Mouse (Mus musculus) brain, embryonic 14.5 days (tissue): ENCODE measurements around the gene Cdkn1b.

Experiments
- CTCF ChIP-seq: fragments of 200-500 bp; IDR thresholded peaks from 2 replicates; pipeline ENCODE4 v1.5.1; 2012; ENCODE audit warnings: inconsistent platforms, mild to moderate bottlenecking, moderate library complexity, borderline replicate concordance; ENCODE audit not compliant: insufficient read depth, insufficient read length; ENCODE audit errors: extremely low read depth
- POLR2A ChIP-seq: fragments of 200-500 bp; IDR thresholded peaks from 2 replicates; pipeline ENCODE4 v1.6.1; 2012; ENCODE audit warnings: mild to moderate bottlenecking, inconsistent platforms, borderline replicate concordance; ENCODE audit not compliant: poor library complexity, insufficient read depth, insufficient read length, severe bottlenecking; ENCODE audit errors: extremely low read depth

DNA sequence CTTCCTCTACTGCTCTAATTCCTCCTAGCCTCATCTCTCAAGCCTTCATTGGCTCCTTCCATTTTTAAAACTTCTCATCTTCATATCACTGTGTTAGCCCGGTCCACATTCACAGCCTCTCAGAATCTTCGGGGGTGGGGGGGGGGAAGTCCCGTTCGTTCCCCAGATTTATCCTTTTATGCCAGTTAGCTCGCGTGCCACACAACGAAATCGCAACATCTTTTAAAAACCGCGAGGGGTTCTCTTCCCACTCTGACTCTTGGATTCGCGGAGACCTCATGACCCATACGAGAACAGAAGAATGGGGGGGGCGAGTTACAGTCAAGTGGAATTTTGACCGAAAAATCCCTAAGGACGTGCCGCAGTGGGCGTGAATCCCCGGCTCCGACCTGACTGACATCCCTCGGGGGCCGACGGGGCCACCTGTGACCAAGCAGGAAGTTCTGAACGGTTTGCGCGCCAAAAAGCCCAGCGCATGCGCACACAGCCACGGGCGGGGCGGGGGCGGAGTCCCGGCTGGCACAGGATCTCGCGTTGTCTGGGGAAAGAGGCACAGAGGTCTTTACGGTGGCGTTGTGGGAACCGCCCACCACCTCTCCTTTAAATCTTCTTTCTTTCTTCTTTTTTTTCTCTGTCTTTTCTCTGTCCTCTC lies 22.6 kb upstream of the Cdkn1b start:
- TF ChIP-seq CTCF: no peak
- peak; percentile 78; the same call in 1 of the 2 replicates for TF ChIP-seq POLR2A
